Mouse (Mus musculus): Measurements from ENCODE around the gene Fbxo34.
"Not testable (repeated sequence)": the region's sequence is repeated elsewhere in the genome, so short reads cannot be mapped to it uniquely, and the experiment has no call there.

Fbxo34 gene

DNA sequence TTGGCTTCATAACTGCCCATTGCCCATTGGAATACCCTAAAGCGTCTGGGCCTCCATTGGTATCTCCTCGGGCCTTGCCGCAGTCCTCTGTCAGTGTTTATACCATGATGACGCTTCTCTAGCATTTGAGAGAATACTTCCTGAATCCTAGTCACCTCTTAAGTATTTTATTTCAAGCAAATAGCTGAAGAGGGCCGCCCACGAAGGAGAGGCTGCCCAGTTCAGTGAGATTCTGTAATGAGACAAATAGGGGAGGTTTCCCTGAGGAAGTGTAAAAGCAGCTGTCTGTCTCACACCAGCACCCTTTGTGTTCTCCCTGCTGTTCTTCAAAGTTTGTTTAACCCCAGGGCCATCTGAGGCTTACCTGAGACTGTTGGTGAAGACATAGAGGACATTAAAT is 66.5 kb downstream of the Fbxo34 start:
- peak; percentile 62 for DNase-seq (ENCODE audit: inconsistent ontology term)

DNA sequence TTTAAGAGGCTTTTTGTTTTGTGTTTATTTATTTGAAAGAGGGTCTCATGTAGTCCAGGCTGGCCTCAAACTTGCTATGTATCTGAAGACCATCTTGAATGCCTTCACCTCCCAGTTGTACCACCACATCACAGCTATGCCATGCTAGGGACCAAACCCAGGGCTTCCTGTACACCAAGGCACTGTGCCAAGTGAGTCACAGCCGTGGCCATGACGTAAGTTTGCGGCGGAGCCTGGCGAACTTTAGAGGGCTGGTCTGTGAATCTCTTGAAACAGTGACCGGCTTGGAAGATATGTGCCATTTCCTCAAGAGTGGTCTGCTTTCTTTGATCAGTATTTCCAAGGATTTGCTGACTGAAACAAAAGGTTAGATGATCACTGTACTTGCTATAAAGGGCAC is 68.4 kb downstream of the Fbxo34 start:
- DNase-seq (ENCODE audit: inconsistent ontology term), result peak; percentile 12

GRCm38 (mm10) chr14:47520751-47521449 is 70.7 kb downstream of the Fbxo34 start:
- no peak for DNase-seq (ENCODE audit: inconsistent ontology term)

GRCm38 (mm10) chr14:47521609-47522008 is 71.4 kb downstream of the Fbxo34 start:
- DNase-seq (ENCODE audit: inconsistent ontology term), result no peak

DNA sequence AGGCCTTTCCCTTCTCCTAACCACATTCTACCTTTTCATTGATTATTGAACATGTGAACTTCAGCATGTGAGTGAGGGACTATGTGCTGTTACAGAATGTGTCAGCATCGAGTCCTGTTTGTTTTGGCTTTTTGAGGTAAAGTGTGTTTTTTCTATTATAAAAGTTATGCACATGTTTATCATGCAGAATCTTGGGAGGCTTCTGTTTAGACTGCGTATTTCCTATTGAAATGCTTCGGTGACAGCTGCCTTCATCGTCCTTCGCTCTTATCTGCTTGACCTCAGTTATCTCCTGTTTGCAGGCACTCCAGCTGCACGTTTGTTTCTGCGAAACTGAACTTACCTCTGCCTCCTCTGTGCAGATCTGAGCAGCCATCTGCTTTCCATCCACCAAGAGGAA is 72.1 kb downstream of the Fbxo34 start:
- no peak for DNase-seq (ENCODE audit: inconsistent ontology term)

DNA sequence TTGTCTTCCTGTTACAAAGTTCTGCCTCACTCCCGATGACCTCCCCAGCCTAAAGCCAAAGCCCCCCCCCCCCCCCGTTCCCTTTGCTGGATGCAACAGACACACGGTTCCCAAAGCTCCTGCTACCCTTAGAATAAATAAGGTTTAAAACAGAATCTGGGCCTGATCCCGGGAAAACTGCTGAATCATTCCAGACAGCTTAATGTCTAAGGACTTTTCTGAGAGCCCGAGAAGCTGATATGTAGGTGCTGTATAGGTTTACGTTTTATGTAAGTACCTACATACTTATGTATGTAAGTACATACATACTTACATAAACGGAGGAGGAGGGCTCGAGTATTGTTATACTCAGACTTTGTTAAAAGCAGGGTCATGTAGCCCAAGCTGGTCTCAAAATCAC is 75.2 kb downstream of the Fbxo34 start:
- DNase-seq (ENCODE audit: inconsistent ontology term), result no peak

DNA sequence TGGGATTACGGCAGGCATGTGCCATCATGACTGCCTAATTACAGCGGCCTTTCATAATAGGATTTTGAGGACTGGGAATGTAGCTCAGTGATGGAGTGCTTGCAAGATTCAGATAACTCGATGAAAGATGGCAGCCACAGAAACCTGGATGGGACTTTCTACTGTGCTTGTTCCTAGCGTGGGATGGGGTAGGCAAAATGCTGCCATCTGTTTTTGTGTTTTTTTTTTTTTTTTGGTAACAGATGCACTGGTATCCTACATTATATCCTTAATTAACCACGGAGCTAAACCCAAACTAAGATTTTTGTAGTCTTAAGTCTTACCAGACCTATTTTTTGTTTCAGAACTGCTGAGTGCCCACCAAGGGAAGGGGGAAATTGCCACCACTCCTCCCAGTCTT is 75.6 kb downstream of the Fbxo34 start:
- no peak for DNase-seq (ENCODE audit: inconsistent ontology term)

- no peak for DNase-seq (ENCODE audit: inconsistent ontology term)
Measured at GRCm38 (mm10) chr14:47527833-47528232, 77.6 kb downstream of the Fbxo34 start.

- no peak for DNase-seq (ENCODE audit: inconsistent ontology term)
Measured at GRCm38 (mm10) chr14:47528293-47528692, 78.1 kb downstream of the Fbxo34 start.

GRCm38 (mm10) chr14:47529019-47529418 is 78.8 kb downstream of the Fbxo34 start:
- DNase-seq (ENCODE audit: inconsistent ontology term), result peak; percentile 18

DNA sequence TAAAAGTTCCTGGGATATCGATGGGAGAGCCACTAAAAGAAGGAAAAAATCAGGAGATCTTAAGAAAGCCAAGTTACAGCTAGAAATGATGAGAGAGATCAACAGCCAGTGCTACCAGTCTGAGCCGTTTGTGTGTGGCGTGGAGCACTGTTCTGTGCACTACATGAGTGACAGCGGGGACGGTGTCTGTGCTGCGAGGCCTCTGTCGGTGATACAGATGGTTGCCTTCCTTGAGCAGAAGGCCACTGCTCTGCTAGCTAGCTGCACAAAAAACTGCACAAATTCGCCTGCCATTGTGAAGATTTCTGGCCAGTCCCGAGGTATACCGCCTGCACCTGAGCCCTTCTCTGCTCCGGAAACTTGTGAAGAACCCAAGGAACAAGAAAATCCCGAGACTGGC is 79.4 kb downstream of the Fbxo34 start:
- not testable (repeated sequence) for DNase-seq (ENCODE audit: inconsistent ontology term)

- DNase-seq (ENCODE audit: inconsistent ontology term), result peak; percentile 36
Measured at GRCm38 (mm10) chr14:47532496-47532895, 82.3 kb downstream of the Fbxo34 start.

DNA sequence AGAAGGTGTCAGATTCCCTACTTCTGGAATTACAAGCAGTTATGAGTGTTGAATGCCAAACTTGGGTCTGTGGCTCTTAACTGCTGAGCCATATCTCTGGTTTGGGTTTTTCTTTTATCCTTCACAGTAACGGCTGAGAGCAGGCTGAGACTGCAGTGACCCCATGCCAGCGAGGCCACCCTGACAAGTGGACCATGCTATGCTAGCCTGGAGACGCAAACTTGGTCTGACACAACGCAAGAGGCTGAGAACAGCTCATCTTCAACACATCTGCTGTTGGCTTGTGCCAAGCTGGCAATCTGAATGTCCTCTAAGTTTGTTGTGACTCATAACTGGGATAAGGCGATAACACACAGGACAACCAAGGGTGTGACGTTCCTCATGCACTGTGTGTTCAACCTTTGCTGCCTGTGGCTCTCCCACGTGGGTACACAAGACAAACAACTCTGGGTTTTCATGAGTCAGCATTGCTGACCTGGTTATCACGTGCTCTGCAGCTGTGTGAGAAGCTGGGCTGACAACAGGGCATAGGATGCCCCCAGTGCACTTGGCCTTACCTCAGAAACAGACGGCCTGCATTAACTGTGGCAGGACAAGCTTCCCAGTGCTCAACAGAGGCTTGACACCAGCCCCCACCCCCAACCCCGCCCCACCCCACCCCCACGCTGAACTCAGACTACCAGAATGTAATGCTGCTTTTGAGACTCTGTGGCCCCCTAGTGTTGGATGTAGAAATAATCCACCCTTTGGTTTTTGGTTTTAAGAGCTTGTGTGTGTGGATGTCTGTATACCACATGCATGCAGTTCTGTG is 83.3 kb downstream of the Fbxo34 start:
- peak; percentile 85 for DNase-seq (ENCODE audit: inconsistent ontology term)

- DNase-seq (ENCODE audit: inconsistent ontology term), result no peak
Measured at GRCm38 (mm10) chr14:47534176-47534525, 83.9 kb downstream of the Fbxo34 start.

DNA sequence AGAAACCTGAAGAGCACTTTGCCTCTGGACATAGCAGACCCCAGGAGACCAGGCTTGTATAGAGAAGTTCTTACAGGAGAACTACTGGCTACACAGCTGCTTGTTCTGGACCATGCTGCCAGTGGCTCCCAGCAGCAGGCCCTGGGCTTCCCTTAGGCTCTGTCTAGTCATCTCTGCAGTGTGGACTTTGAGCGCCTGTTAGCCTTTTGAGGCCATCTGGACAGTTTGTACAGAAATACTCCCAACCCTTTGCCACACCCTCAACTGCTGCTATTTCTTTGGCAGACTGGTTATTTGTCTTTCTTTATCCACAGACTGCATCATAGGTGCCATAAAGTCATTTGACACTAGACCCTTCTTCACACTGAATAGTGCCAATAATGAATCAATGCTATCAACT is 84.9 kb downstream of the Fbxo34 start:
- DNase-seq (ENCODE audit: inconsistent ontology term), result no peak

DNA sequence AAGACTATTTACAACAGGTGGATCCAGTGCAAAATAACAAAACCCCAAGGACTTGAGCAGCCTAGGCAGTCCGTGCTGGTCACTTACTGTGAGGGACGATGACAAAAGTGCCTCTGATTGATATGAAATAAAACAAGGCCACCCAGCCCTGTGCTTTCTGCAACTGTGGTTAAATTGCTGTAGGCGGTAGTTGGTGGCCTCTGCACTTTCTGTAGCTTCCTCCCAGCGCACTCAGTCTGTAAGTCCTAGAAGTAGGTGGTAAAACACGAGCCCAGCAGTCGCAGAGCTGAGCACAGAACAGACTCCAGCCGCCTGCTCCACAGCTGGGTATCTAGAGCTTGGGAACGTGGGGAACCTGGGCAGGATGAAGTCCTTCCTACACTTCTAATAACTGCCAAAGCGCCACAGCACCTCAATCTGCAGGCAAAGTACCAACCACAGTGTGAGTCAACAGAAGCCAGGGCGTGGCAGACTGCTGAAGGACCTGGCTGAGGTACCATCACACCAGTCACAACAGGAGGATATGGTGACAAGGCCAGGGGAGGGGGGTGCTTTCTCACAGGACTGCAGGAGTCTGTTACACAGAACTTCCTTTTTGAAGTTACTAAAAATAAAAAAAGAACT is 91.2 kb downstream of the Fbxo34 start:
- DNase-seq (ENCODE audit: inconsistent ontology term), result no peak

GRCm38 (mm10) chr14:47542283-47542682 is 92.1 kb downstream of the Fbxo34 start:
- DNase-seq (ENCODE audit: inconsistent ontology term), result no peak

- no peak for DNase-seq (ENCODE audit: inconsistent ontology term)
Measured at GRCm38 (mm10) chr14:47544286-47544685, 94.1 kb downstream of the Fbxo34 start.

DNA sequence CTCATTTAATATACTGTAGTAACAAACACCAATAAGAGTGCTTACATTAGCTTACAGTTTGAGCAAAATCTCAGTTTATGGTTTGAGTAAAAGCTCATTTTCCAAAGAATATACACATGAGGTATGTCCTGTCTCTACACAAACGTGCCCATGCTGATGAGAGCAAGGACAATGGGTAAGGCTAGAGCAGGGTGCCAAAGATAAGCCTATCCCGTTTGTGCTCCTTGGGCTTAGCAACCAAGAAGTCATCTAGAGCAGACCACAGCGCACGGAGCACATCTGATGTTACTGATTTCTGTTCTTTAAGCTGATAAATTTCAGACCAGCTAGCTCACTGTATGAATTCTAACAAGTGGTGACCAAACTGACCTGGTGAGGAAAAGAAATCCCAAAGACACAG is 94.7 kb downstream of the Fbxo34 start:
- DNase-seq (ENCODE audit: inconsistent ontology term), result no peak

- DNase-seq (ENCODE audit: inconsistent ontology term), result no peak
Measured at GRCm38 (mm10) chr14:47551668-47552067, 101.4 kb downstream of the Fbxo34 start.

GRCm38 (mm10) chr14:47553380-47553779 is 103.2 kb downstream of the Fbxo34 start:
- no peak for DNase-seq (ENCODE audit: inconsistent ontology term)

- DNase-seq (ENCODE audit: inconsistent ontology term), result no peak
Measured at GRCm38 (mm10) chr14:47554236-47554635, 104.0 kb downstream of the Fbxo34 start.

- no peak for DNase-seq (ENCODE audit: inconsistent ontology term)
Measured at GRCm38 (mm10) chr14:47555225-47555624, 105.0 kb downstream of the Fbxo34 start.

Measured in Muller cell, postnatal 12 days (primary cell).